Mouse (Mus musculus): ENCODE data around the gene Cdk8. TPM values are rescaled to one million over a fixed set of nuclear protein-coding genes. Genes with fewer than 3 reads are reported as not detected.

Gene Cdk8
- polyA plus RNA-seq, 1 experiment from 2014 or later, result 29.8 TPM

DNA sequence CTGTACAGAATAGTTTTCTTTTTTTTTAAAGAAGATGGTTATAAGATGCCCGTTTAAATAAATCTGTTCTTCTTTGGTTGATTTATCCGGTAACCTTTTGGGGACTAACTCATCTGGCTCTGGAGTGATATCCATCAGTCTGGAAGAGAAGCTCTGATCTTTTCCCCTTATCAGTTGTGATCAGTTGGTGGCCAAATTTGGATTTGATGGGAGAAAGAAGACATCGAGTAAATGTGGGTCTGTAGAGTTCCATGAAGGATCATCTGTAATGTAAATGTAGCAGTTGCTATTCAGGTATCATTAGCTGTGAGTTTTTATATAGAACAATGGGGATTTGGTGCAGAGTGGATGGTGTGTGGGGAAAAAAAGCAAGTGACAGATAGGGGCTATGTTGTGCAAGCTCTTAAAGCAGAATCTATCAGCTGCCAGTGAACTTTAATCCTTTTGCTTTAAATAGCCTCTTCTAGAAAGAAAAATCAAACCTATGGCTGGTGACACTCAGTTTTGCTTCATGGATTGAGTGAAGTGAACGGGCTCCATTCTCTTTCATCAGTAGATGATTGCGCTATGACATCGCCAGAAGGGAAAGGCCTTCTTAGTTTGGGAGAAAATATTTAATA lies 1.1 kb downstream of the Cdk8 start:
- Histone ChIP-seq H3K9ac (peak overlapping the region; percentile 83), H3K4me3 (ENCODE audit: low read depth, low read length) (peak overlapping the region; percentile 79), H3K4me2 (peak overlapping the region; percentile 69), H3K36me3 (ENCODE audit: insufficient read depth) (no peaks in the 10 kb centered on the region), H3K4me1 (ENCODE audit: insufficient read depth) (0 out of 2 replicates have a peak, but pooled peaks cover 2% of the 10 kb centered on the region), H3K27me3 (ENCODE audit: insufficient read depth, low read length) (no peaks in the 10 kb centered on the region), H3K9me3 (ENCODE audit: low read depth, low read length) (no peaks in the 10 kb centered on the region), H3K27ac (ENCODE audit: low read depth) (no peak overlapping the region)
- DNase-seq (peak; percentile 18), ATAC-seq (ENCODE audit: insufficient read depth) (no peak)
- 28% methylated on average over 6 of the region's 6 CpGs for WGBS
- TF ChIP-seq CTCF (IDR thresholded peaks at IDR 0.05; ENCODE audit: low read depth), result no peak

DNA sequence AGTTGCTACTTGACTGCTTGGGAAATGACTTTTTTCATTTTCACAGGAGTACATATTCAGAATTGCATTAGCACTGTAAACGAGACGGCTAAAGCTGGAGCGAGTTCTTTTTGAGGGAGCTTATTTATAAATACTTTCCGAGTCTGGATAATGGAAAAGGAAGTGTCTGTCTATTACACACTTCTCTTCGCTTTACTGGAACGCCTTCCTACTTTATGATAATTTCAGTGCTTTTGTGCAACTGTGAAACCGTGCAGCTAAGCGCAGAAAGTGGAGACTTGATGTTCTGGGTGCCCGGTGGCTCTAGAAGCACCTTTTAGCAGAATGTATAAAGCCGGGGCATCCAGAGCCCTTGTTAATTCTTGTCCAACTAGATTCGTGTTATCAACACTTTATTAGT lies 1.8 kb downstream of the Cdk8 start:
- no peak for ATAC-seq (ENCODE audit: insufficient read depth)
- Histone ChIP-seq H3K27me3 (ENCODE audit: insufficient read depth, low read length) (no peaks in the 10 kb centered on the region), H3K9ac (peak overlapping the region; percentile 83), H3K27ac (ENCODE audit: low read depth) (no peak overlapping the region), H3K4me3 (ENCODE audit: low read depth, low read length) (peak overlapping the region; percentile 79), H3K36me3 (ENCODE audit: insufficient read depth) (no peaks in the 10 kb centered on the region), H3K4me1 (ENCODE audit: insufficient read depth) (0 out of 2 replicates have a peak, but pooled peaks cover 2% of the 10 kb centered on the region), H3K9me3 (ENCODE audit: low read depth, low read length) (no peaks in the 10 kb centered on the region), H3K4me2 (peak overlapping the region; percentile 69)
- WGBS, result 43% methylated on average over 11 of the region's 11 CpGs
- TF ChIP-seq CTCF (IDR thresholded peaks at IDR 0.05; ENCODE audit: low read depth), result no peak
- no peak for DNase-seq

DNA sequence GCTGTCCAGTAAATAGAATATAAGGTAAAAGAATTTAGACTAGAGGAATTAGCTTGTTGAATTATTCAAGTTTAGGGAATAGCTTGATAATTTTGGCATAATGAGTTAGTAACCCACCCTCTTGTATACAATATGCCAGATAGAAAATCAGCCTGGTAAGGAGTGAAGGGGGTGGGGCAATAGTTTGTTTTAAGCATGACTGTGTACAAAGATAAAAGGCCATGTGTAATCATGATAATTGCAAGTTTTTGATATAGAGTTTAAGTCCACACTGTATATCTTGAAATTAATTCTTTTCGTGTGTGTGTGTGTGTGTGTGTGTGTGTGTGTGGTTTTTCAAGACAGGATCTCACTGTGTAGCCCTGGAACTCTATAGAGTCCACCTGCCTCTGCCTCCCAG lies 3.3 kb downstream of the Cdk8 start:
- no peak for TF ChIP-seq CTCF (IDR thresholded peaks at IDR 0.05; ENCODE audit: low read depth)
- WGBS, result 68% methylated on average over 1 of the region's 1 CpGs
- no peak overlapping the region for H3K27ac ChIP-seq (ENCODE audit: low read depth)
- 0 out of 2 replicates have a peak, but pooled peaks cover 2% of the 10 kb centered on the region for H3K4me1 ChIP-seq (ENCODE audit: insufficient read depth)
- no peaks in the 10 kb centered on the region for H3K36me3 ChIP-seq (ENCODE audit: insufficient read depth)
- no peak overlapping the region for H3K4me3 ChIP-seq (ENCODE audit: low read depth, low read length)
- no peaks in the 10 kb centered on the region for H3K27me3 ChIP-seq (ENCODE audit: insufficient read depth, low read length)
- ATAC-seq (ENCODE audit: insufficient read depth), result no peak
- H3K4me2 ChIP-seq, result no peak overlapping the region
- DNase-seq, result no peak
- H3K9me3 ChIP-seq (ENCODE audit: low read depth, low read length), result no peaks in the 10 kb centered on the region
- H3K9ac ChIP-seq, result no peak overlapping the region

DNA sequence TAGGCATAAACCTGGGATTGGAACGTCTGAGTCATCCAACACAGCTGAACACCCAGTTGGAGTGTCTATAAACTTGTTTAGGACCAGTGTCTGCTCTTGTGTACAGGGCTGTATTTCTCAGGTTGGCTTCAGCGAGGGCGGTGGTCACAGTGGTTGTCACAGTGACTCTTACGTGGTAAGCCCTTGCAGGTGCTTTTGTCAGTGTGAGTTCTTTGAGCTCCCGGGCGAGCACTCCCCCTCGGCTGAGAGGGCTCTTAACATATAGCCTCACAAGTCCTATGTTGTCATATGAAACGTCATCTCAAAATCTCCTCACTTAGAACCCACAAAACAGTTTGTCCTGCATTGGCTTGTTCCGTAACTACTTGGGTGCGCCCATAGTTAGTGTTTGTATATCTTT lies 7.2 kb downstream of the Cdk8 start:
- Histone ChIP-seq H3K9ac (no peak overlapping the region), H3K4me3 (ENCODE audit: low read depth, low read length) (no peak overlapping the region), H3K4me1 (ENCODE audit: insufficient read depth) (no peaks in the 10 kb centered on the region), H3K9me3 (ENCODE audit: low read depth, low read length) (no peaks in the 10 kb centered on the region), H3K27ac (ENCODE audit: low read depth) (no peak overlapping the region), H3K4me2 (no peak overlapping the region), H3K36me3 (ENCODE audit: insufficient read depth) (no peaks in the 10 kb centered on the region), H3K27me3 (ENCODE audit: insufficient read depth, low read length) (no peaks in the 10 kb centered on the region)
- WGBS, result 69% methylated on average over 10 of the region's 10 CpGs
- DNase-seq (no peak), ATAC-seq (ENCODE audit: insufficient read depth) (no peak)
- TF ChIP-seq CTCF (IDR thresholded peaks at IDR 0.05; ENCODE audit: low read depth), result no peak

DNA sequence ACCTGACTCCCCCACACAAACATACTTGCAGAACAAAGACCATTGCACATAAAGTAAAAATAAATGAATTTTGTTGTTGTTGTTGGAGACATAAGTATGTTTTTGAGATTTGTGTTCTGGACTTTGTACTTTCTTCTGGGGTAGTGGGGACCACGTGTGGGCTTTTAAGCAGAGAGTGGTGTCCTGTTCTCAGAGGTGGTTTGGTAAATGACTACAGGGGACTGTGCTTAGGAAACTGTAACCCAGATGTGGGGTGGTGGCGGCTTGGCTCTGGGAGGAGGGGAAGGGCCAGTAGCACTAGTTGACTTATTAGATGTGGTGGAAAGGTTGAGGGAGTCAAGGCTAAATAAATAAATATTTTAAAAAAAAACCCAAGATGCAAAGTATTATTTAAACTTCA lies 9.7 kb downstream of the Cdk8 start:
- H3K27me3 ChIP-seq (ENCODE audit: insufficient read depth, low read length), result no peaks in the 10 kb centered on the region
- no peak overlapping the region for H3K9ac ChIP-seq
- H3K4me3 ChIP-seq (ENCODE audit: low read depth, low read length), result no peak overlapping the region
- H3K9me3 ChIP-seq (ENCODE audit: low read depth, low read length), result no peaks in the 10 kb centered on the region
- DNase-seq (no peak), ATAC-seq (ENCODE audit: insufficient read depth) (no peak)
- no peaks in the 10 kb centered on the region for H3K36me3 ChIP-seq (ENCODE audit: insufficient read depth)
- H3K4me2 ChIP-seq, result no peak overlapping the region
- 86% methylated on average over 2 of the region's 2 CpGs for WGBS
- no peak overlapping the region for H3K27ac ChIP-seq (ENCODE audit: low read depth)
- no peak for TF ChIP-seq CTCF (IDR thresholded peaks at IDR 0.05; ENCODE audit: low read depth)
- H3K4me1 ChIP-seq (ENCODE audit: insufficient read depth), result no peaks in the 10 kb centered on the region

DNA sequence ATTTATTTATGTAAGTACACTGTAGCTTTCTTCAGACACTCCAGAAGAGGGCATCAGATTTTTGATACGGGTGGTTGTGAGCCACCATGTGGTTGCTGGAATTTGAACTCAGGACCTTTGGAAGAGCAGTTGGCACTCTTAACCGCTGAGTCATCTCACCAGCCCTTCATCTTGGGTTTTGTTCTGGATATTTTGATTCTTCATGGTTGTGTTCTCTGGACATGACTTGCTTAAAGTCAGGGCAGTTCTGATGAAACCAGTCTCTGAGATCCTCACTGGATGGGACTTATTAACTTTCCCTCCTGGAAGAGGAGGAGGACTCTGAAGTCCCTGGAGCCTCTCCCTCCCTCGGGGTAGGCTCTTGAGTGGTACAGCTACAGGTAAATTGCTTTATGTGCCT lies 10.2 kb downstream of the Cdk8 start:
- Histone ChIP-seq H3K9me3 (ENCODE audit: low read depth, low read length) (no peaks in the 10 kb centered on the region), H3K4me3 (ENCODE audit: low read depth, low read length) (no peak overlapping the region), H3K27me3 (ENCODE audit: insufficient read depth, low read length) (no peaks in the 10 kb centered on the region), H3K4me1 (ENCODE audit: insufficient read depth) (no peaks in the 10 kb centered on the region), H3K36me3 (ENCODE audit: insufficient read depth) (no peaks in the 10 kb centered on the region), H3K9ac (no peak overlapping the region), H3K4me2 (no peak overlapping the region), H3K27ac (ENCODE audit: low read depth) (no peak overlapping the region)
- DNase-seq, result no peak
- 79% methylated on average over 3 of the region's 3 CpGs for WGBS
- ATAC-seq (ENCODE audit: insufficient read depth), result no peak
- no peak for TF ChIP-seq CTCF (IDR thresholded peaks at IDR 0.05; ENCODE audit: low read depth)

DNA sequence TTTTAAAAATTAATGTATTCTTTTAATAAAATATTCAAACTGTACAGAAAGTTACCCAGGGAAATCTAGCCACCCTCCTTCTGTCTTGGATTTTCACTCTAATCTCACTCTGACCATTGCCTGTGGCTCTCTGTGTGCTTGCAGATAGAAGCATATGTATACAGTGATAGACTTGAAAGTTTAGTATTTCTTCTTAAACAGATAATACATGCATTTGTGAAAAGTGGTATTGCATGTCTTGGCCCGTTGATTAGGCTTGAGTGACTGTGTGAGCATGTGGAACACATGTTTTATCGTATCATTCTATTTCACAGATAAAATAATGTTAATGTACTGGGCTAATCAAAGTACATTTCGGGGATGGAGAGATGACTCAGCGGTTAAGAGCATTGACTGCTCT lies 14.2 kb downstream of the Cdk8 start:
- no peak for ATAC-seq (ENCODE audit: insufficient read depth)
- 92% methylated on average over 4 of the region's 4 CpGs for WGBS
- no peak overlapping the region for H3K9ac ChIP-seq

More for the DNA sequence above, 14.2 kb downstream of the Cdk8 start:
- no peak for TF ChIP-seq CTCF (IDR thresholded peaks at IDR 0.05; ENCODE audit: low read depth)
- H3K4me3 ChIP-seq (ENCODE audit: low read depth, low read length), result no peak overlapping the region
- H3K9me3 ChIP-seq (ENCODE audit: low read depth, low read length), result no peaks in the 10 kb centered on the region
- no peak overlapping the region for H3K4me2 ChIP-seq
- H3K4me1 ChIP-seq (ENCODE audit: insufficient read depth), result no peaks in the 10 kb centered on the region
- DNase-seq, result no peak
- H3K27ac ChIP-seq (ENCODE audit: low read depth), result no peak overlapping the region
- 0 out of 2 replicates have a peak, but pooled peaks cover 3% of the 10 kb centered on the region for H3K36me3 ChIP-seq (ENCODE audit: insufficient read depth)
- H3K27me3 ChIP-seq (ENCODE audit: insufficient read depth, low read length), result no peaks in the 10 kb centered on the region

All from lung, embryonic 14.5 days (tissue).